Mouse (Mus musculus) lung, adult 2 months (tissue): ENCODE results near the gene Nrros.

Experiments used
- CTCF ChIP-seq: fragments of 200-500 bp; IDR thresholded peaks from 2 replicates; pipeline ENCODE4 v1.5.1; 2011; ENCODE audit warnings: mild to moderate bottlenecking, low read length, control low read depth; ENCODE audit not compliant: insufficient read depth
- POLR2A ChIP-seq: fragments of 200-500 bp; IDR thresholded peaks from 2 replicates; pipeline ENCODE4 v1.6.1; 2011; ENCODE audit warnings: low read depth, mild to moderate bottlenecking, control low read depth, low read length, borderline replicate concordance; ENCODE audit errors: extremely low read depth

- TF ChIP-seq CTCF (no peak), POLR2A (no peak)
Observed at GRCm38 (mm10) chr16:32214156-32214555, 48.8 kb upstream of the Nrros start.
